Mouse (Mus musculus) liver, postnatal 0 days (tissue): Measurements from ENCODE around the gene Gpn2. TPM values are rescaled to one million over a fixed set of nuclear protein-coding genes. Genes with fewer than 3 reads are reported as not detected.

Experiments
- ATAC-seq: fragments of 200-750 bp; cut with Nextera tagmentation; 2 replicates; pipeline ENCODE4 v1.8.0; 2017; ENCODE audit warnings: mild to moderate bottlenecking, moderate library complexity
- DNase-seq: peaks from one replicate; pipeline ENCODE4 v3.0.0-alpha.2; 2016
- H3K27ac ChIP-seq: fragments of 300-500 bp; sonication (generic); 2 replicates; pipeline ENCODE4 v1.5.1; 2014; ENCODE audit warnings: antibody characterized with exemption, moderate library complexity, mild to moderate bottlenecking, low read depth
- H3K27me3 ChIP-seq: fragments of 300-500 bp; sonication (generic); 2 replicates; pipeline ENCODE4 v1.6.1; 2014; ENCODE audit warnings: low read length, control low read depth, mixed read lengths; ENCODE audit not compliant: insufficient read depth
- H3K36me3 ChIP-seq: fragments of 300-500 bp; sonication (generic); replicated peaks from 2 replicates; pipeline ENCODE4 v1.6.1; 2014; ENCODE audit warnings: mild to moderate bottlenecking, control low read depth, low read length, moderate library complexity, mixed read lengths; ENCODE audit not compliant: insufficient read depth
- H3K4me1 ChIP-seq: fragments of 300-500 bp; sonication (generic); 2 replicates; pipeline ENCODE4 v1.6.1; 2014; ENCODE audit warnings: antibody characterized with exemption, mild to moderate bottlenecking, control low read depth; ENCODE audit not compliant: insufficient read depth
- H3K4me2 ChIP-seq: fragments of 300-500 bp; sonication (generic); 2 replicates; pipeline ENCODE4 v1.6.1; 2014; ENCODE audit warnings: low read depth, mild to moderate bottlenecking, low read length, moderate library complexity, mixed read lengths
- H3K4me3 ChIP-seq: fragments of 300-500 bp; sonication (generic); 2 replicates; pipeline ENCODE4 v1.5.1; 2014; ENCODE audit warnings: low read depth, low read length
- H3K9ac ChIP-seq: fragments of 300-500 bp; sonication (generic); replicated peaks from 2 replicates; pipeline ENCODE4 v1.6.1; 2014; ENCODE audit warnings: mild to moderate bottlenecking, moderate library complexity
- H3K9me3 ChIP-seq: fragments of 300-500 bp; sonication (generic); 2 replicates; pipeline ENCODE4 v1.6.1; 2016; ENCODE audit warnings: mild to moderate bottlenecking, control low read depth, low read length, mixed read lengths
- CTCF ChIP-seq: sonication (generic); IDR thresholded peaks from 2 replicates; pipeline ENCODE4 v1.5.1; 2016; ENCODE audit warnings: antibody characterized with exemption, low read depth
- EP300 ChIP-seq: IDR thresholded peaks from 2 replicates; pipeline ENCODE4 v1.6.1; 2016; ENCODE audit warnings: antibody characterized with exemption, low read depth, mild to moderate bottlenecking
- WGBS: fragments of 180-500 bp; shearing (Covaris S2); extraction: QIAGEN DNeasy Blood & Tissue Kit; methylation state at CpG from one replicate; pipeline ENCODE4 v1.1.7; 2014; ENCODE audit not compliant: insufficient replicate concordance; 5-methylcytosine and 5-hydroxymethylcytosine counted together
- polyA plus RNA-seq: library from polyadenylated mRNA; unstranded; fragments of >200 nt; fragmentation: Nextera tagmentation; extraction: Ambion mirVana; gene quantifications from 2 replicates; pipeline ENCODE4 v1.2.1, GENCODE M21; 2015

Gene Gpn2
- polyA plus RNA-seq, 1 experiment from 2014 or later = 10.2 TPM

DNA sequence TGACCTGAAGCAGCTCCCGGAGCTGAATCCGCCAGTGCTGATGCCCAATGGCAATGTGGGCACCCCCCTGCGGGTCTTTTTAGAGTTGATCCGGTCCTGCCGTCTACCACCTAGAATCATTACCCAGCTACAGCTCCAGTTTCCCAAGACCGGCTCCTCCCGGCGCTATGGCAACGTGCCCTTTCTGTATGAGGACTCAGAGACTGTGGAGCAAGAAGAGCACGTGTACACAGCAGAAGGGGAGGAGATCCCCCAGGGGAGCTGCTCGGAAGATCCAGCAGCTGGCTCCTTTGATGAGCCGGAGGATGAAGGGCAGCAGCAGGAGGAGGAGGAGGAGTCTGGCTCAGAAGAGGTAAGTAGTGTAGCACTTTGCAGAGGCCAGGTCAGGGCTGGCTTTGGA, 6.2 kb upstream of the Gpn2 start:
- H3K36me3 ChIP-seq = peaks cover 32% of the 10 kb centered on the region
- H3K4me1 ChIP-seq = peaks cover 11% of the 10 kb centered on the region
- H3K9ac ChIP-seq = no peak overlapping the region
- TF ChIP-seq EP300 (no peak), CTCF (no peak)
- no peak overlapping the region for H3K4me2 ChIP-seq
- ATAC-seq (no peak), DNase-seq (no peak)
- WGBS = 81% methylated on average over 12 of the region's 12 CpGs
- H3K9me3 ChIP-seq = no peaks in the 10 kb centered on the region
- H3K4me3 ChIP-seq = no peak overlapping the region
- no peaks in the 10 kb centered on the region for H3K27me3 ChIP-seq
- no peak overlapping the region for H3K27ac ChIP-seq

- H3K9me3 ChIP-seq = no peaks in the 10 kb centered on the region
- peak overlapping the region; percentile 100 for H3K4me2 ChIP-seq
- TF ChIP-seq EP300 (no peak), CTCF (no peak)
- no peak for DNase-seq
- peak overlapping the region; percentile 93 for H3K4me3 ChIP-seq
- peak overlapping the region; percentile 84 for H3K9ac ChIP-seq
- H3K27ac ChIP-seq = peak overlapping the region; percentile 90
- H3K36me3 ChIP-seq = peaks cover 40% of the 10 kb centered on the region
- peak; percentile 43 for ATAC-seq
- 45% methylated on average over 6 of the region's 6 CpGs for WGBS
- H3K27me3 ChIP-seq = no peaks in the 10 kb centered on the region
- peaks cover 14% of the 10 kb centered on the region for H3K4me1 ChIP-seq
Measured at GRCm38 (mm10) chr4:133583690-133584058, 488 bp upstream of the Gpn2 start.

DNA sequence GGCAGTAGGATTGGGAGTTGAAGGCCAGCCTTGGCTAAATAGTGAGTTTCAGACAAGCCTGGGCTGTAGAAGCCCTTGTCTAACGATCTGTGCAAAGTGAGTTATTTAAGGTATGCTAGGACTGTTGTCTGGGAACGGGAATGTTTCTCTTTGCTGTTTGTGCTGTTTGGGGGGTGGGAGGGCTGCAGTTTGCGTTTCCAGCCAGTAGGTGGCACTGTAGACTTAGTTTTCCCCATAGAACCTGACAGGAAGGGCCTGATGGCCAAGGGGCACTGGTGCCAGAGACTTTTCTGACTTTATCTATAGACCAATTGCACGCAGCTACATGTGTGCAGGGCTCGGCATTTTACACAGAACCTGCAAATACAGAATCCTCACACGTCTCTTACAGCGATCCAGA, 8.4 kb downstream of the Gpn2 start:
- H3K27ac ChIP-seq = no peak overlapping the region
- H3K9ac ChIP-seq = no peak overlapping the region
- no peak overlapping the region for H3K4me3 ChIP-seq
- H3K9me3 ChIP-seq = no peaks in the 10 kb centered on the region
- no peaks in the 10 kb centered on the region; the same call in 1 of the 2 replicates for H3K4me1 ChIP-seq
- TF ChIP-seq CTCF (peak; percentile 95), EP300 (no peak)
- H3K4me2 ChIP-seq = no peak overlapping the region
- peak; percentile 83 for DNase-seq
- H3K27me3 ChIP-seq = no peaks in the 10 kb centered on the region
- peaks cover 35% of the 10 kb centered on the region for H3K36me3 ChIP-seq
- ATAC-seq = peak; percentile 47; the same call in 1 of the 2 replicates
- 27% methylated on average over 7 of the region's 7 CpGs for WGBS

DNA sequence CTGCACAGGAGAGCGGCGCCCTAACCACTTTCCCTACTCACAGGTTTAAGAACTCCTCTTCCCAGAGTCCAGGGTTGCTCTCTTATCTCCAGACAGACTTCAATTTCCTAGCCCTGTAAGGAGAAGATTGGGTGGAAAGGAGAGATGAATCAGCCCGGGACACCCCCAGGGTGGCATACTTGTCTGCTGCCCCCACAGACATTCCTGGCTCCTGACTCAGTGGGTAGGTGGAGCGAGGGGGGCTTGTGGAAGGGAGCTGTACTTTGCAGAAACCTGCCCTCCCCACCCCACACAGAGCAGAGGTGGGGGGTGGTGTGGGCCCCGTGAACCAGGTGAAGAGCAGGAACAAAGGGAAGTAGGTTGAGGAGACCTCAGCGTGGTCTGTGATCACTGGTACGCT, 11.4 kb downstream of the Gpn2 start:
- DNase-seq = no peak
- peaks cover 12% of the 10 kb centered on the region for H3K36me3 ChIP-seq
- no peak overlapping the region for H3K9ac ChIP-seq
- H3K4me1 ChIP-seq = peaks cover 13% of the 10 kb centered on the region
- ATAC-seq = no peak
- no peak overlapping the region for H3K4me3 ChIP-seq
- WGBS = 47% methylated on average over 7 of the region's 7 CpGs
- H3K27me3 ChIP-seq = peaks cover 9% of the 10 kb centered on the region
- H3K9me3 ChIP-seq = no peaks in the 10 kb centered on the region
- no peak overlapping the region for H3K27ac ChIP-seq
- no peak for TF ChIP-seq EP300
- no peak for TF ChIP-seq CTCF
- no peak overlapping the region for H3K4me2 ChIP-seq

- ATAC-seq = no peak
- Histone ChIP-seq H3K4me1 (peaks cover 13% of the 10 kb centered on the region), H3K27ac (no peak overlapping the region), H3K4me2 (no peak overlapping the region), H3K9me3 (no peaks in the 10 kb centered on the region), H3K27me3 (peaks cover 9% of the 10 kb centered on the region), H3K36me3 (peaks cover 7% of the 10 kb centered on the region; the same call in 1 of the 2 replicates), H3K9ac (no peak overlapping the region), H3K4me3 (no peak overlapping the region)
- no peak for DNase-seq
- TF ChIP-seq CTCF (no peak), EP300 (no peak)
- WGBS = 59% methylated on average over 6 of the region's 6 CpGs
Measured at GRCm38 (mm10) chr4:133596084-133596483, 11.9 kb downstream of the Gpn2 start.

DNA sequence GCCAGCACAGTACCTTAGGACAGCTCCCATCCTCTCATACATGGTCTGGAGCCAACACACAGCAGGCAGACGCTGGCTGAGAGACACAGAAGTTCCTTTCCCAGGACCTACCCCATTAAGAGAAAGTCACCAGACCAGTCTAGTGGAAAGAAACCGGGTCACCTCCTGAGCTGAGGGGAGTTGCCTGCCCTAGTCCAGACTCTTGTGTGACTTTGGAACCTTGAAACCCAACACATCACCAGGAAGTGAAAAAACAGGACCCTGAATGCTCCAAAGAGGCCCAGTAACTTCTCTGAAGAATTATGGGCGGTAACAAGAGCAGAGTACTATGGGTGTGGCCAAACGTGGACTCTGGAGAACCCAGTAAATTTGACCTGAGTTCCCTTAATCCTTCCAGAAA, 14.5 kb downstream of the Gpn2 start:
- H3K27ac ChIP-seq = no peak overlapping the region
- whole genome bisulfite sequencing = 34% methylated on average over 4 of the region's 4 CpGs

GRCm38 (mm10) chr4:133599116-133599515, 15.0 kb downstream of the Gpn2 start:
- peaks cover 6% of the 10 kb centered on the region for H3K36me3 ChIP-seq
- peaks cover 22% of the 10 kb centered on the region for H3K27me3 ChIP-seq
- no peaks in the 10 kb centered on the region for H3K9me3 ChIP-seq
- TF ChIP-seq EP300 (no peak), CTCF (no peak)
- H3K4me1 ChIP-seq = peaks cover 18% of the 10 kb centered on the region
- 16% methylated on average over 7 of the region's 7 CpGs for WGBS
- peak overlapping the region; percentile 81 for H3K4me2 ChIP-seq
- H3K9ac ChIP-seq = peak overlapping the region; percentile 41
- ATAC-seq (no peak), DNase-seq (no peak)
- no peak overlapping the region for H3K27ac ChIP-seq
- peak overlapping the region; percentile 54 for H3K4me3 ChIP-seq

More for the DNA sequence above, 14.5 kb downstream of the Gpn2 start:
- no peak for DNase-seq
- Histone ChIP-seq H3K27me3 (peaks cover 22% of the 10 kb centered on the region), H3K36me3 (peaks cover under 1% of the 10 kb centered on the region; the same call in 1 of the 2 replicates), H3K4me2 (peak overlapping the region; percentile 81), H3K4me3 (no peak overlapping the region), H3K9me3 (no peaks in the 10 kb centered on the region), H3K9ac (no peak overlapping the region), H3K4me1 (peaks cover 18% of the 10 kb centered on the region)
- TF ChIP-seq CTCF (no peak), EP300 (no peak)
- no peak for ATAC-seq
